Mouse (Mus musculus): ENCODE data around the gene Bmp6.

Bmp6 gene

DNA sequence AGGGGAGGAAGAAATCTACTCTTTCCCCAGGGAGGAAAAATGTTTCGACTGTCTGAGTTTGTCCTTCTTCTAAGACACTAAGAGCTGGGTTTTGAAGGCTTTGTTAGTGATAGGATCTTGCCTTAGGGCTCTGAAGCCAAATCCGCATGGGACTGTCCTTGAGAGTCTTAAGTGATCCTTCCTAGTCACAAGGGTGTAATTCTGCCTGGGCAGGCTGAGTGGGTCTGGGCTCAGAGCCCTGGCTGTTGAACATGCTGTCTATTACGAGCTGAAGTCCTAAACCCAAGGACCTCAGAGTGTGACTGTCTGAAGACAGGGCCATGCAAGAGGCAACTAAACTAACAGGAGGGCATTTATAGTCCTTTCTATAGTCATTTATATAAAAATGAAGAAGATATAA, 200.6 kb downstream of the Bmp6 start:
- peak; percentile 32 for DNase-seq (ENCODE audit: low spot score)

DNA sequence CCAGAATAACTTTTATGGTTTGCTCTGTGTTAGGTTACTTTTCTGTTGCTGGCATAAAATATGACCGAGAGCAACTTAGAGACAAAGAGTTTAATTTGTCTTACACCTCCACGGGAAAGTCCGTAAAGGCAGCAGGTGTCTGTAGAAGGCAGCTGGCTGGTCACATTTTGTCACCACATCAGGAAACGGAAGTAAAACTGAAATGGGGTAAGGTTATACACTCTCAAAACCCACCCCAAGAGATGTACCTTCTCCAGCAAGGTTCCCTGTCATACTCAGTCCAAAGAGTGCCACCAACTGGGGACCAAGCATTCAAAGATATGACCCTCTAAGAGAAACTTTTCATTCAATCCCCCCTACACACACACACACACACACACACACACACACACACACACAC, 201.8 kb downstream of the Bmp6 start:
- DNase-seq (ENCODE audit: low spot score) = peak; percentile 7

DNA sequence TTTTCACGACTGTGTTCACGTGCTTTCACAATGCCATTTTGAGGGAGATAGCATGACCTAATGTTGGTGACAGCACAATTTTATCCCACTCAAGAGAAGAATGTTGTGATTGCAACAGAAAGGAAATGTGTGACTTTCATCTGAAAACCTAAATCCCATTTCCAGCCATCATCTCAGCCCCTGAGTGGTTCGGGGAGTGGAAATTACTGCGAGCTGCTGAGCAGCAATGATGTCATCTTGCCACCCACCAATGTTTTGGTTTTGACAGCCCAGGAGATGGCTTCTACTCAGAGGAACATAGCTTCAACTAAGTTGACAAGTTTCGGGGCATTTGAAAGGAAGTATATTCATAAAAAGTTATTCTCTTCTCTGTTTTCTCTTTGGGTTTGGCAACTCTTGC, 202.8 kb downstream of the Bmp6 start:
- peak; percentile 15 for DNase-seq (ENCODE audit: low spot score)

DNA sequence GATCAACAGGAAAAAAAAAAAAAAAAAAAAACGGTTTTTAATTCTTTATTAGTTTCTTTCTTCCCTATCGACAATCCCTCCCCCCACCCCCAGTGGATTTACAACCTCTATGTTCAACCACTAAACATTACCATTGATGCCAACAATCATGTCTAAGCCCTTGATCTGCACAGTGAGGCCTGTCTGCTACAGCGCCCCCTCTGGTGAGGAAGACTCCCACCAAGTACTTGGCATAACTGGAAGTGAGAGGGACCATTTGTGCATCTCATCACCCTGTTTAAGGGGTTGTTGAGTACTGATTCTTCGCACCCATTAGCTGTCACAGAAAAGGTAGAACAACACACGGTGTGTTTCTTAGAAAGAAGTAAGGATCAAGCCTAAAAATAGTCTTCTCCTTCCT, 203.8 kb downstream of the Bmp6 start:
- peak; percentile 45 for DNase-seq (ENCODE audit: low spot score)
